10 mouse cellular contexts compared by ENCODE assay signal in genomic region chr7:45654424-45655047, GRCm38 (mm10). TPM values are rescaled to one million over a fixed set of nuclear protein-coding genes. Genes with fewer than 3 reads are reported as not detected.
DNase-seq lines count a peak whose midpoint lies in the region; ATAC-seq and TF ChIP-seq lines count a peak whose summit lies in the region.
"Had no signal": no experiment of that assay in that cellular context is flagged by ENCODE, and none has a peak within 500 bp of the region (broad histone marks: within the 10 kb centered on the region; RNA-seq: fewer than 3 reads in every experiment).

No protein-coding gene starts in this region.

- ATAC-seq in heart, postnatal 0 days (ENCODE audit: insufficient read depth, low read depth) = no peak
- no peak for ATAC-seq in embryonic facial prominence, embryonic 12.5 days (ENCODE audit: insufficient number of reproducible peaks, insufficient read depth, low FRiP score, low TSS enrichment)
- ATAC-seq in limb, embryonic 11.5 days (ENCODE audit: insufficient number of reproducible peaks, low FRiP score, low TSS enrichment, low read depth) = no peak
- no peak for ATAC-seq in erythroblast, adult 5-6 weeks (replicated peaks; ENCODE audit: low FRiP score, poor library complexity, severe bottlenecking)
- ATAC-seq: Patski had no signal

- 27% methylated on average over 17 of the region's 17 CpGs for WGBS in heart, postnatal 0 days
- 29% methylated on average over 17 of the region's 17 CpGs for WGBS in embryonic facial prominence, embryonic 12.5 days
- WGBS in limb, embryonic 11.5 days = 33% methylated on average over 17 of the region's 17 CpGs
- 29% methylated on average over 17 of the region's 17 CpGs for WGBS in olfactory bulb, adult 2 months

- TF ChIP-seq EP300 in heart, postnatal 0 days (IDR thresholded peaks at IDR 0.05; ENCODE audit: low read depth) = no peak

- peak overlapping the region; percentile 18; the same call in 1 of the 2 replicates for H3K4me3 ChIP-seq in heart, postnatal 0 days (ENCODE audit: low read depth, low read length)
- H3K4me3 ChIP-seq in embryonic facial prominence, embryonic 12.5 days = no peak overlapping the region
- no peak overlapping the region for H3K4me3 ChIP-seq in limb, embryonic 11.5 days (ENCODE audit: low read depth, low read length)
- peak overlapping the region; percentile 3; the same call in 1 of the 2 replicates for H3K4me3 ChIP-seq in olfactory bulb, adult 2 months (ENCODE audit: insufficient read depth, low read depth, low read length)

- peak overlapping the region; percentile 50 for H3K4me2 ChIP-seq in heart, postnatal 0 days (ENCODE audit: low read depth, low read length)
- H3K4me2 ChIP-seq in embryonic facial prominence, embryonic 12.5 days (replicated peaks) = peak overlapping the region; percentile 28; the same call in 1 of the 2 replicates
- H3K4me2 ChIP-seq in limb, embryonic 11.5 days (ENCODE audit: low read depth, severe bottlenecking) = peak overlapping the region; percentile 28; the same call in 1 of the 2 replicates

- no peak for TF ChIP-seq POLR2A in olfactory bulb, adult 2 months (IDR thresholded peaks at IDR 0.05; ENCODE audit: insufficient read depth, low read depth, low read length)

- no peak for DNase-seq in heart, postnatal 0 days (ENCODE audit: low spot score)
- DNase-seq in heart, adult 8-10 months (ENCODE audit: low spot score) = no peak
- peak; percentile 30 for DNase-seq in limb, embryonic 11.5 days (ENCODE audit: low spot score)
- no peak for DNase-seq in left cerebral cortex, adult 9 months (ENCODE audit: low spot score in 2 of 2)
- no peak for DNase-seq in cerebellum, adult 9-10 months

- H3K9me3 ChIP-seq in heart, postnatal 0 days (replicated peaks; ENCODE audit: control insufficient read depth, low read length) = peaks cover 8% of the 10 kb centered on the region; the same call in 1 of the 2 replicates
- peaks cover 3% of the 10 kb centered on the region; the same call in 1 of the 2 replicates for H3K9me3 ChIP-seq in embryonic facial prominence, embryonic 12.5 days
- H3K9me3 ChIP-seq in limb, embryonic 11.5 days (ENCODE audit: control insufficient read depth, low read length) = no peaks in the 10 kb centered on the region; the same call in 1 of the 2 replicates

- no peaks in the 10 kb centered on the region for H3K36me3 ChIP-seq in heart, postnatal 0 days (replicated peaks; ENCODE audit: control insufficient read depth, insufficient read depth, low read length)
- no peaks in the 10 kb centered on the region for H3K36me3 ChIP-seq in embryonic facial prominence, embryonic 12.5 days
- H3K36me3 ChIP-seq in limb, embryonic 11.5 days (ENCODE audit: control insufficient read depth, insufficient read depth, low read length) = no peaks in the 10 kb centered on the region

- H3K27ac ChIP-seq in heart, postnatal 0 days (ENCODE audit: low read depth) = no peak overlapping the region
- no peak overlapping the region; the same call in 1 of the 2 replicates for H3K27ac ChIP-seq in embryonic facial prominence, embryonic 12.5 days
- H3K27ac ChIP-seq in limb, embryonic 11.5 days (replicated peaks; ENCODE audit: low read depth, low read length) = no peak overlapping the region
- no peak overlapping the region for H3K27ac ChIP-seq in olfactory bulb, adult 2 months (ENCODE audit: insufficient read depth, low read depth, low read length)

- H3K9ac ChIP-seq in heart, postnatal 0 days (replicated peaks; ENCODE audit: low read depth, low read length) = no peak overlapping the region
- no peak overlapping the region for H3K9ac ChIP-seq in embryonic facial prominence, embryonic 12.5 days
- 0 out of 2 replicates have a peak overlapping the region, but pooled peaks have one; percentile 13 for H3K9ac ChIP-seq in limb, embryonic 11.5 days (ENCODE audit: low read length)

- no peak for TF ChIP-seq CTCF in heart, postnatal 0 days (IDR thresholded peaks at IDR 0.05; ENCODE audit: low read depth)
- no peak for TF ChIP-seq CTCF in olfactory bulb, adult 2 months (IDR thresholded peaks at IDR 0.05; ENCODE audit: insufficient read depth, low read depth, low read length)

- H3K27me3 ChIP-seq in heart, postnatal 0 days (ENCODE audit: control insufficient read depth, insufficient read depth, low read length) = no peaks in the 10 kb centered on the region
- no peaks in the 10 kb centered on the region for H3K27me3 ChIP-seq in embryonic facial prominence, embryonic 12.5 days
- H3K27me3 ChIP-seq in limb, embryonic 11.5 days (ENCODE audit: control insufficient read depth, insufficient read depth, low read length) = no peaks in the 10 kb centered on the region
- H3K27me3 ChIP-seq: Patski had no signal

- peaks cover 11% of the 10 kb centered on the region; the same call in 1 of the 2 replicates for H3K4me1 ChIP-seq in heart, postnatal 0 days (ENCODE audit: control insufficient read depth, insufficient read depth)
- peaks cover 13% of the 10 kb centered on the region for H3K4me1 ChIP-seq in embryonic facial prominence, embryonic 12.5 days
- H3K4me1 ChIP-seq in limb, embryonic 11.5 days (ENCODE audit: control insufficient read depth, insufficient read depth, low read length) = no peaks in the 10 kb centered on the region; the same call in 1 of the 2 replicates
- H3K4me1 ChIP-seq in olfactory bulb, adult 2 months (ENCODE audit: control insufficient read depth, insufficient read depth, low read length) = peaks cover 8% of the 10 kb centered on the region

RNA-seq across cellular contexts. Expression of gene Fut2, which starts 11.7 kb away (rescaled TPM):
- total RNA-seq in heart, postnatal 0 days (2014; rRNA removed; ENCODE audit: low replicate concordance) = not detected in 2 replicates
- polyA plus RNA-seq in heart, postnatal 0 days (2015; fragmentation: Nextera tagmentation; extraction: Ambion mirVana) = 1.5 and 1.7 TPM in 2 replicates
- 1 to 10 TPM in 1 of 4 experiments, under 1 TPM in 3; 0.19 to 1.5 (median 0.58) TPM for total RNA-seq in heart, adult 8-10 months (2022)
- 0.27 and 0.51 TPM in 2 replicates for polyA plus RNA-seq in embryonic facial prominence, embryonic 12.5 days (2016; fragmentation: Nextera tagmentation; extraction: Ambion mirVana)
- polyA plus RNA-seq in limb, embryonic 11.5 days (2014; fragmentation: Nextera tagmentation; extraction: Ambion mirVana) = 0.12 and 0.28 TPM in 2 replicates
- polyA plus RNA-seq in olfactory bulb, adult 2 months (2012; ENCODE audit: insufficient read depth, insufficient read length, low replicate concordance, missing spikeins) = not detected in 2 replicates
- not detected in 2 replicates for total RNA-seq in erythroblast, adult 5-6 weeks (2015; ENCODE audit: low replicate concordance)
- not detected in 2 replicates for total RNA-seq in erythroblast, adult 5-6 weeks (2017; ENCODE audit: low replicate concordance)

RNA-seq across cellular contexts. Expression of gene Mamstr, which starts 14.8 kb away (rescaled TPM):
- 5.6 and 6.5 TPM in 2 replicates for total RNA-seq in heart, postnatal 0 days (2014; rRNA removed; ENCODE audit: low replicate concordance)
- polyA plus RNA-seq in heart, postnatal 0 days (2015; fragmentation: Nextera tagmentation; extraction: Ambion mirVana) = 7.2 and 7.7 TPM in 2 replicates
- 1 to 10 TPM; 2.0 to 5.9 (median 5.1) TPM for total RNA-seq in heart, adult 8-10 months (2022)
- 4.0 and 5.4 TPM in 2 replicates for polyA plus RNA-seq in embryonic facial prominence, embryonic 12.5 days (2016; fragmentation: Nextera tagmentation; extraction: Ambion mirVana)
- polyA plus RNA-seq in limb, embryonic 11.5 days (2014; fragmentation: Nextera tagmentation; extraction: Ambion mirVana) = 2.8 and 5.1 TPM in 2 replicates
- polyA plus RNA-seq in olfactory bulb, adult 2 months (2012; ENCODE audit: insufficient read depth, insufficient read length, low replicate concordance, missing spikeins) = not detected in 2 replicates
- total RNA-seq in erythroblast, adult 5-6 weeks (2015; ENCODE audit: low replicate concordance) = not detected in 2 replicates
- total RNA-seq in erythroblast, adult 5-6 weeks (2017; ENCODE audit: low replicate concordance) = not detected in 2 replicates

RNA-seq across cellular contexts. Expression of gene Rasip1, which starts 27.2 kb away (rescaled TPM):
- 68.8 and 77.6 TPM in 2 replicates for total RNA-seq in heart, postnatal 0 days (2014; rRNA removed; ENCODE audit: low replicate concordance)
- 13.7 and 14.3 TPM in 2 replicates for polyA plus RNA-seq in heart, postnatal 0 days (2015; fragmentation: Nextera tagmentation; extraction: Ambion mirVana)
- 10 to 100 TPM; 17.8 to 27.2 (median 26.2) TPM for total RNA-seq in heart, adult 8-10 months (2022)
- 16.4 and 16.8 TPM in 2 replicates for polyA plus RNA-seq in embryonic facial prominence, embryonic 12.5 days (2016; fragmentation: Nextera tagmentation; extraction: Ambion mirVana)
- polyA plus RNA-seq in limb, embryonic 11.5 days (2014; fragmentation: Nextera tagmentation; extraction: Ambion mirVana) = 5.8 and 6.4 TPM in 2 replicates
- not detected in 2 replicates for polyA plus RNA-seq in olfactory bulb, adult 2 months (2012; ENCODE audit: insufficient read depth, insufficient read length, low replicate concordance, missing spikeins)
- not detected in 2 replicates for total RNA-seq in erythroblast, adult 5-6 weeks (2015; ENCODE audit: low replicate concordance)
- total RNA-seq in erythroblast, adult 5-6 weeks (2017; ENCODE audit: low replicate concordance) = not detected in 2 replicates

RNA-seq across cellular contexts. Expression of gene Ntn5, which starts 29.3 kb away (rescaled TPM):
- not detected in 2 replicates for total RNA-seq in heart, postnatal 0 days (2014; rRNA removed; ENCODE audit: low replicate concordance)
- polyA plus RNA-seq in heart, postnatal 0 days (2015; fragmentation: Nextera tagmentation; extraction: Ambion mirVana) = 0.11 TPM in 1 of 2 replicates, not detected in the other
- under 1 TPM in 2 of 4 experiments, not detected in 2; 0.22 to 0.25 TPM for total RNA-seq in heart, adult 8-10 months (2022)
- polyA plus RNA-seq in embryonic facial prominence, embryonic 12.5 days (2016; fragmentation: Nextera tagmentation; extraction: Ambion mirVana) = 0.67 and 0.73 TPM in 2 replicates
- polyA plus RNA-seq in limb, embryonic 11.5 days (2014; fragmentation: Nextera tagmentation; extraction: Ambion mirVana) = 0.24 and 0.44 TPM in 2 replicates
- not detected in 2 replicates for polyA plus RNA-seq in olfactory bulb, adult 2 months (2012; ENCODE audit: insufficient read depth, insufficient read length, low replicate concordance, missing spikeins)
- total RNA-seq in erythroblast, adult 5-6 weeks (2015; ENCODE audit: low replicate concordance) = not detected in 2 replicates
- not detected in 2 replicates for total RNA-seq in erythroblast, adult 5-6 weeks (2017; ENCODE audit: low replicate concordance)
- polyA plus RNA-seq: neural tube, embryonic 14.5 days had no signal

RNA-seq across cellular contexts. Expression of gene Izumo1, which starts 32.9 kb away (rescaled TPM):
- 0.53 TPM in 1 of 2 replicates, not detected in the other for total RNA-seq in heart, postnatal 0 days (2014; rRNA removed; ENCODE audit: low replicate concordance)
- 0.11 and 0.23 TPM in 2 replicates for polyA plus RNA-seq in heart, postnatal 0 days (2015; fragmentation: Nextera tagmentation; extraction: Ambion mirVana)
- total RNA-seq in heart, adult 8-10 months (2022) = under 1 TPM; 0.20 to 0.53 (median 0.35) TPM
- polyA plus RNA-seq in embryonic facial prominence, embryonic 12.5 days (2016; fragmentation: Nextera tagmentation; extraction: Ambion mirVana) = 0.10 and 0.23 TPM in 2 replicates
- not detected in 2 replicates for polyA plus RNA-seq in limb, embryonic 11.5 days (2014; fragmentation: Nextera tagmentation; extraction: Ambion mirVana)
- polyA plus RNA-seq in olfactory bulb, adult 2 months (2012; ENCODE audit: insufficient read depth, insufficient read length, low replicate concordance, missing spikeins) = not detected in 2 replicates
- total RNA-seq in erythroblast, adult 5-6 weeks (2015; ENCODE audit: low replicate concordance) = not detected in 2 replicates
- not detected in 2 replicates for total RNA-seq in erythroblast, adult 5-6 weeks (2017; ENCODE audit: low replicate concordance)
- polyA plus RNA-seq: neural tube, embryonic 14.5 days had no signal

Comparison
In these comparisons a context has a peak if more than half of its experiments do, and no peak if none do; other contexts are left out.
1. H3K4me3 ChIP-seq: peak in heart, postnatal 0 days (single experiment) and olfactory bulb, adult 2 months (single experiment); none in embryonic facial prominence, embryonic 12.5 days (single experiment) and limb, embryonic 11.5 days (single experiment).
2. Peak in every context shown above with its lines, with median percentiles within 50 percentile points of each other: H3K4me2 ChIP-seq.